Mouse (Mus musculus) liver, embryonic 14.5 days (tissue): ENCODE measurements around the gene Txndc17. TPM values are rescaled to one million over a fixed set of nuclear protein-coding genes. Genes with fewer than 3 reads are reported as not detected.

Experiments
- ATAC-seq: fragments of 200-750 bp; cut with Nextera tagmentation; 2 replicates; pipeline ENCODE4 v1.8.0; 2017; ENCODE audit warnings: moderate number of reproducible peaks, mild to moderate bottlenecking, moderate library complexity; ENCODE audit not compliant: insufficient read depth
- DNase-seq, 3 experiments: peaks; one replicate each; pipeline ENCODE4 v3.0.0-alpha.2; 2012 to 2013; ENCODE audit warnings: low read depth in 3 of 3, low spot score in 3 of 3
- H3K27ac ChIP-seq: fragments of 300-500 bp; sonication (generic); 2 replicates; pipeline ENCODE4 v1.5.1; 2014; ENCODE audit warnings: moderate library complexity, mild to moderate bottlenecking, control low read depth, inconsistent platforms
- H3K27me3 ChIP-seq: fragments of 300-500 bp; sonication (generic); 2 replicates; pipeline ENCODE4 v1.6.1; 2014; ENCODE audit warnings: mild to moderate bottlenecking, low read length, moderate library complexity; ENCODE audit not compliant: control insufficient read depth, insufficient read depth
- H3K36me3 ChIP-seq: fragments of 300-500 bp; sonication (generic); replicated peaks from 2 replicates; pipeline ENCODE4 v1.6.1; 2014; ENCODE audit warnings: low read depth; ENCODE audit not compliant: control insufficient read depth, insufficient read depth
- H3K4me1 ChIP-seq, 2 experiments: fragments of 200-500 bp in 1 of 2; fragments of 300-500 bp in 1 of 2; sonication (generic) in 1 of 2; replicated peaks; 2 replicates each; pipeline ENCODE4 v1.6.1; 2012 to 2014; ENCODE audit warnings: antibody characterized with exemption in 1 of 2, inconsistent platforms in 1 of 2, low read length in 1 of 2; ENCODE audit not compliant: control insufficient read depth in 2 of 2, insufficient read depth in 2 of 2
- H3K4me2 ChIP-seq: fragments of 300-500 bp; sonication (generic); 2 replicates; pipeline ENCODE4 v1.6.1; 2014; ENCODE audit warnings: low read depth, mild to moderate bottlenecking, control low read depth, moderate library complexity
- H3K4me3 ChIP-seq, 2 experiments: fragments of 200-500 bp in 1 of 2; fragments of 300-500 bp in 1 of 2; sonication (generic) in 1 of 2; 2 replicates each; pipeline ENCODE4 v1.5.1; 2012 to 2014; ENCODE audit warnings: low read depth in 2 of 2, low read length in 2 of 2, mild to moderate bottlenecking in 2 of 2, control low read depth in 1 of 2, inconsistent platforms in 1 of 2, moderate library complexity in 1 of 2; ENCODE audit not compliant: insufficient read depth in 1 of 2
- H3K9ac ChIP-seq: fragments of 300-500 bp; sonication (generic); replicated peaks from 2 replicates; pipeline ENCODE4 v1.6.1; 2014; ENCODE audit warnings: mild to moderate bottlenecking, control low read depth, moderate library complexity
- H3K9me3 ChIP-seq: fragments of 300-500 bp; sonication (generic); 2 replicates; pipeline ENCODE4 v1.6.1; 2016; ENCODE audit warnings: low read length, mixed read lengths; ENCODE audit not compliant: control insufficient read depth
- CTCF ChIP-seq: IDR thresholded peaks from 2 replicates; pipeline ENCODE4 v1.5.1; 2016; ENCODE audit warnings: antibody characterized with exemption, low read depth, control low read depth
- EP300 ChIP-seq: IDR thresholded peaks from 2 replicates; pipeline ENCODE4 v1.6.1; 2016; ENCODE audit warnings: antibody characterized with exemption, low read depth
- WGBS: fragments of 180-500 bp; shearing (Covaris S2); extraction: QIAGEN DNeasy Blood & Tissue Kit; methylation state at CpG from one replicate; pipeline ENCODE4 v1.1.7; 2014; ENCODE audit not compliant: insufficient replicate concordance; 5-methylcytosine and 5-hydroxymethylcytosine counted together
- polyA plus RNA-seq, 2 experiments: library from polyadenylated mRNA; depleted of rRNA in 1 of 2; stranded (reverse) in 1 of 2; unstranded in 1 of 2; fragments of >200 nt; fragmentation: Nextera tagmentation in 1 of 2; extraction: Ambion mirVana in 1 of 2; gene quantifications; 2 replicates each; pipeline versions ENCODE4 v1.2.1 to v1.2.3; 2012 to 2014

Gene Txndc17
- polyA plus RNA-seq, 2 experiments, result 43.5 to 68.0 TPM

DNA sequence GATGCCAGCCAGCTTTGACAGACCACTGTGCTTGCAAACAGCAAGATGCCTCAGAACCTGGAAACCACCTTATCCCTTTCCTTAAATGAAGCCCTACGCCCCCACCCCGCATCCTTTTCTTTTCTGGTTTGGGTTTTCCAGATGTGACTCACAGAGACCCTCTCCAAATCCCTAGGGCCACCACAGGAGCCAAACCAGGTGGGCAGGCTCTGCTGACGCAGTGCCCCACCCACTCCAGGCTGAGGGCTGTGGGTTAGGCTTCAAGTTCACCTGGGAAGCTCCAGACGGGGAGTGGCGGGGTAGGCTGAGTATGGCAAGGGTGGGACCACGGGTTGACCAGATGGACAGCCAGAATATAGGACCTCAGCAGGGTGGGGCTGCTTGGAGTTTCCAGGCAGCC is 19.6 kb downstream of the Txndc17 start:
- Histone ChIP-seq H3K27me3 (no peaks in the 10 kb centered on the region), H3K9me3 (no peaks in the 10 kb centered on the region), H3K36me3 (no peaks in the 10 kb centered on the region), H3K4me2 (no peak overlapping the region), H3K27ac (no peak overlapping the region), H3K4me1 (no peaks in the 10 kb centered on the region), H3K9ac (no peak overlapping the region), H3K4me3 (no peak overlapping the region)
- TF ChIP-seq CTCF (no peak), EP300 (no peak)
- WGBS, result 60% methylated on average over 6 of the region's 6 CpGs
- DNase-seq (no peak), ATAC-seq (no peak)

DNA sequence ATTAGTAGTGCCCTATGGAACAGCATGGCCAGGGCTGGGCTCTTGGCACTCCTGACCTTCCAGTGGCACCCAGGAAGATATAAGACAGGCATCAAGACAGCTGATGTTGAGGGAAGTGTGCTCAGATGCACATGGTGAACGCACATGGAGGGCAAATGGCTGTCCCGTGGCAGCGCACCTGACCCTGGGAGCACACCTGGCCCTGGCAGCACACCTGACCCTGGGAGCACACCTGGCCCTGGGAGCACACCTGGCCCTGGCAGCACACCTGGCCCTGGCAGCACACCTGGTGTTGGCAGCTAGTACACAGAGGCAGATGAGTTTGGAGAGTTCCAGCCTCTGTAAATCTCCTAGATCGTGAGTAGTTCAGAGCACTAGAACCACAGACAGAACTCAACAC is 21.2 kb downstream of the Txndc17 start:
- Histone ChIP-seq H3K4me1 (no peaks in the 10 kb centered on the region), H3K27ac (no peak overlapping the region), H3K36me3 (no peaks in the 10 kb centered on the region), H3K4me3 (no peak overlapping the region), H3K9ac (no peak overlapping the region), H3K9me3 (no peaks in the 10 kb centered on the region), H3K4me2 (no peak overlapping the region), H3K27me3 (no peaks in the 10 kb centered on the region)
- DNase-seq (no peak), ATAC-seq (no peak)
- 73% methylated on average over 4 of the region's 4 CpGs for WGBS
- no peak for TF ChIP-seq EP300
- no peak for TF ChIP-seq CTCF

DNA sequence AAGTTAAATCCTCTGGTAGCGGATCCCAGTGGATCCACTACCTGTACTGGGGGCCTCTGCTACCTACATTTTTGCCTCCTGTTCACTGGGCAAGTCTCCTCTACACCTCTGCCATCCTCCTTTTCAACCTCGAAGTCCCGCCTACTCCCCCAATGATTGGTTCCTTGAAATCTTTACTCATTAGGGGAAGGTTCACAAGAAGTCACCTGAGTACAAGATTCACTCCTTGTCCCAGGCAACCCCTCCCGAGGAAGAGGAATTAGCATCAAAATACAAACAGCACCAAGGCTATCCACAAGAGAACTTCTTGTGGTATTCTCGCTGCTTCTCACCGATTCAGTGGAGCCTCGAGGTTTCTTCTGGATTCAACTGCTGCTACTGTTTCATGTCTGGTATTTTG is 24.7 kb downstream of the Txndc17 start:
- no peaks in the 10 kb centered on the region for H3K4me1 ChIP-seq
- ATAC-seq, result no peak
- H3K27ac ChIP-seq, result no peak overlapping the region
- H3K4me2 ChIP-seq, result no peak overlapping the region
- no peaks in the 10 kb centered on the region for H3K36me3 ChIP-seq
- no peak for DNase-seq
- TF ChIP-seq EP300 (no peak), CTCF (no peak)
- H3K9ac ChIP-seq, result no peak overlapping the region
- no peaks in the 10 kb centered on the region for H3K9me3 ChIP-seq
- H3K4me3 ChIP-seq, result no peak overlapping the region
- H3K27me3 ChIP-seq, result no peaks in the 10 kb centered on the region
- WGBS, result 62% methylated on average over 7 of the region's 7 CpGs

- Histone ChIP-seq H3K4me2 (no peak overlapping the region), H3K27me3 (no peaks in the 10 kb centered on the region), H3K4me1 (no peaks in the 10 kb centered on the region), H3K9ac (no peak overlapping the region), H3K27ac (no peak overlapping the region), H3K4me3 (no peak overlapping the region), H3K9me3 (no peaks in the 10 kb centered on the region), H3K36me3 (no peaks in the 10 kb centered on the region)
- TF ChIP-seq CTCF (no peak), EP300 (no peak)
- DNase-seq, result no peak
- no peak for ATAC-seq
- WGBS, result 21% methylated on average over 1 of the region's 1 CpGs
Measured at GRCm38 (mm10) chr11:72232991-72233390, 25.6 kb downstream of the Txndc17 start.

DNA sequence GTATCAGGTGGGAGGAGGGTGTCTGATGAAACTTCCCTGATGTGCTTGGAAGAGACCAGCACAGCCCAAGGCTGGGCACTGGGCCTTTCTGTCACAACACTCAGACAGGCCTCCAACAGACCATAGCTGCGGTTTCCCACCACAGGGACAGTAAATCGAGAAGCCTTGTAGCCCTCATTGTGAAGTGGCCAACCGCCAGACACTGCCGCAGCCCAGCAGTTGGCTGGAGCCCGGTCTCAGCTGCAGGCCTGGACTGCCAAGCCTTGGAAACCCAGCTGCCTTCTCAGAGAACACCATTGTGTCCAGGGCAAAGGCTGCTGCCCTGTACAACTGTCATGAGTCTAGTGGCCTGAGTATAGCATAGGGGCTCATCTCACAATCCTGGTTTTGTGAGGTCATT is 26.7 kb downstream of the Txndc17 start:
- TF ChIP-seq EP300, result no peak
- TF ChIP-seq CTCF, result no peak
- no peak for DNase-seq
- H3K9ac ChIP-seq, result no peak overlapping the region
- H3K4me1 ChIP-seq, result no peaks in the 10 kb centered on the region
- H3K27ac ChIP-seq, result no peak overlapping the region
- no peak overlapping the region for H3K4me3 ChIP-seq
- no peak for ATAC-seq
- H3K9me3 ChIP-seq, result no peaks in the 10 kb centered on the region
- WGBS, result 57% methylated on average over 5 of the region's 5 CpGs
- H3K36me3 ChIP-seq, result no peaks in the 10 kb centered on the region
- H3K27me3 ChIP-seq, result no peaks in the 10 kb centered on the region
- no peak overlapping the region for H3K4me2 ChIP-seq
